Mouse (Mus musculus) forebrain, embryonic 16.5 days (tissue): ENCODE measurements around the gene Yars. TPM values are rescaled to one million over a fixed set of nuclear protein-coding genes. Genes with fewer than 3 reads are reported as not detected.

Experiments
- ATAC-seq: fragments of 200-750 bp; cut with Nextera tagmentation; 2 replicates; pipeline ENCODE4 v1.8.0; 2017; ENCODE audit warnings: mild to moderate bottlenecking, moderate library complexity
- H3K27ac ChIP-seq: fragments of 300-500 bp; sonication (generic); 2 replicates; pipeline ENCODE4 v1.5.1; 2014; ENCODE audit warnings: low read length, control low read depth
- H3K27me3 ChIP-seq: fragments of 300-500 bp; sonication (generic); replicated peaks from 2 replicates; pipeline ENCODE4 v1.6.1; 2014; ENCODE audit warnings: low read length; ENCODE audit not compliant: control insufficient read depth, insufficient read depth
- H3K36me3 ChIP-seq: fragments of 300-500 bp; sonication (generic); 2 replicates; pipeline ENCODE4 v1.6.1; 2014; ENCODE audit not compliant: control insufficient read depth, insufficient read depth
- H3K4me1 ChIP-seq: fragments of 300-500 bp; sonication (generic); replicated peaks from 2 replicates; pipeline ENCODE4 v1.6.1; 2014; ENCODE audit warnings: low read length; ENCODE audit not compliant: control insufficient read depth, insufficient read depth
- H3K4me2 ChIP-seq: fragments of 300-500 bp; sonication (generic); 2 replicates; pipeline ENCODE4 v1.6.1; 2014; ENCODE audit warnings: mild to moderate bottlenecking, low read length, control low read depth
- H3K4me3 ChIP-seq: fragments of 300-500 bp; sonication (generic); replicated peaks from 2 replicates; pipeline ENCODE4 v1.5.1; 2014; ENCODE audit warnings: mild to moderate bottlenecking, low read length, control low read depth
- H3K9ac ChIP-seq: fragments of 300-500 bp; sonication (generic); replicated peaks from 2 replicates; pipeline ENCODE4 v1.6.1; 2014; ENCODE audit warnings: low read depth, low read length, control low read depth
- H3K9me3 ChIP-seq: fragments of 300-500 bp; sonication (generic); 2 replicates; pipeline ENCODE4 v1.6.1; 2016; ENCODE audit warnings: low read length; ENCODE audit not compliant: control insufficient read depth
- WGBS: fragments of 180-500 bp; shearing (Covaris S2); extraction: QIAGEN DNeasy Blood & Tissue Kit; methylation state at CpG from one replicate; pipeline ENCODE4 v1.1.7; 2014; 5-methylcytosine and 5-hydroxymethylcytosine counted together
- polyA plus RNA-seq: library from polyadenylated mRNA; unstranded; fragments of >200 nt; fragmentation: Nextera tagmentation; extraction: Ambion mirVana; gene quantifications from 2 replicates; pipeline ENCODE4 v1.2.1, GENCODE M21; 2015

Yars gene
- polyA plus RNA-seq, 1 experiment from 2014 or later, result 122 TPM

- H3K4me1 ChIP-seq, result peaks cover 6% of the 10 kb centered on the region
- H3K27me3 ChIP-seq, result peaks cover 11% of the 10 kb centered on the region
- H3K9ac ChIP-seq, result no peak overlapping the region
- 96% methylated on average over 3 of the region's 3 CpGs for WGBS
- H3K36me3 ChIP-seq, result no peaks in the 10 kb centered on the region
- no peaks in the 10 kb centered on the region for H3K9me3 ChIP-seq
- H3K27ac ChIP-seq, result no peak overlapping the region
- no peak overlapping the region for H3K4me3 ChIP-seq
- no peak overlapping the region for H3K4me2 ChIP-seq
- no peak for ATAC-seq
Observed at GRCm38 (mm10) chr4:129254571-129254970, 65.0 kb downstream of the Yars start.

DNA sequence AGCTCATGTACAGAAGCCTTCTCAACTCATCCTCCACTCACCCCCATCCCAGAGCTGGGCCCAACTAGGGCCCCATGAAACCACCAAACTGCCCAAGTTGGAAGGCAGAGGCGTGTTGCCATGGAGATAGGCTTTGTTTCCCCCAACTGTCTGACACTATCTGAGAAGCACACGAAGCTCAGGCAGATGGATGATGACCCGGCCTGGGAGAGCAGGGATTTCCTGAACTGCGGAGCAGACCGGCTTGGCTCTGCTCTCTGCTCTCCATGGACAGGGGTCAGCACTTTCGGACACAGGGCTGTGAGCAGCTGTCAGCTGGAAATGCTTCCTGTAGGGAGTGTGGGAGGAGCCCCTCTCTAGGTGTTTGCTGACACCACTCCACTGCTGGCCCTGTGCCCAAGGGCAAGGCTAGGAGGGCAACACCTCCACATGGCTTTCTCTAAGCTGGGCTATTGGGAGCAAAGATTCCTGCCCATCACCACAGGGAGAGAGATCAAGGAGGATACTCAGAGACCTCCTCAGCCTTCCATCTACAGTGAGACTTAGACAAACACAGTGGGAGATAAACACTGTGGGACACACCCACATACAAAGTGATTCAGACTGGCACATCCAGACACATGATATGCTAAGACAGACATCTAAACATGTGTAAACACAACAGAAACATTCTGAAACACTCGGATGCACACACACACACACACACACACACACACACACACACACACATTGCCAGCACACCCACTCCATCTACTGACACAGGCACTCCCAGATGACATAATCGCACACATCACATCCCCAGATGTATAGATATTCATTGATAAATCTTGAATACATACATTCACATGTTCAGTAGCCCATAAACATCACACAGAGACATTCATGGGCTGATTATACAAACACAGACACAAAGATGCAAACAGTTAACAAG is 67.2 kb downstream of the Yars start:
- Histone ChIP-seq H3K4me1 (no peaks in the 10 kb centered on the region; the same call in 1 of the 2 replicates), H3K36me3 (no peaks in the 10 kb centered on the region), H3K27ac (no peak overlapping the region), H3K4me3 (no peak overlapping the region), H3K27me3 (no peaks in the 10 kb centered on the region), H3K4me2 (no peak overlapping the region), H3K9ac (no peak overlapping the region), H3K9me3 (no peaks in the 10 kb centered on the region)
- 28% methylated on average over 8 of the region's 8 CpGs for WGBS
- no peak for ATAC-seq

GRCm38 (mm10) chr4:129259101-129259500 is 69.5 kb downstream of the Yars start:
- H3K4me2 ChIP-seq, result no peak overlapping the region
- ATAC-seq, result no peak
- no peak overlapping the region for H3K4me3 ChIP-seq
- no peak overlapping the region for H3K9ac ChIP-seq
- no peaks in the 10 kb centered on the region for H3K36me3 ChIP-seq
- 52% methylated on average over 4 of the region's 4 CpGs for WGBS
- H3K9me3 ChIP-seq, result no peaks in the 10 kb centered on the region
- no peaks in the 10 kb centered on the region for H3K27me3 ChIP-seq
- no peak overlapping the region for H3K27ac ChIP-seq
- H3K4me1 ChIP-seq, result 0 out of 2 replicates have a peak, but pooled peaks cover 3% of the 10 kb centered on the region

GRCm38 (mm10) chr4:129260678-129261077 is 71.1 kb downstream of the Yars start:
- Histone ChIP-seq H3K4me1 (0 out of 2 replicates have a peak, but pooled peaks cover 3% of the 10 kb centered on the region), H3K27me3 (no peaks in the 10 kb centered on the region), H3K4me3 (no peak overlapping the region), H3K4me2 (no peak overlapping the region), H3K27ac (no peak overlapping the region), H3K9me3 (no peaks in the 10 kb centered on the region), H3K36me3 (no peaks in the 10 kb centered on the region), H3K9ac (no peak overlapping the region)
- 12% methylated on average over 6 of the region's 6 CpGs for WGBS
- no peak for ATAC-seq

GRCm38 (mm10) chr4:129261196-129261595 is 71.6 kb downstream of the Yars start, which contains the start of gene C77080:
Gene C77080 (minus strand): TSS chr4:129261404.
- no peaks in the 10 kb centered on the region for H3K27me3 ChIP-seq
- H3K36me3 ChIP-seq, result no peaks in the 10 kb centered on the region
- no peak within 1 kb of the TSS for H3K4me3 ChIP-seq
- ATAC-seq, result no peak
- H3K4me1 ChIP-seq, result 0 out of 2 replicates have a peak, but pooled peaks cover 3% of the 10 kb centered on the region
- no peak within 1 kb of the TSS for H3K27ac ChIP-seq
- H3K9ac ChIP-seq, result no peak within 1 kb of the TSS
- H3K4me2 ChIP-seq, result no peak within 1 kb of the TSS
- 6% methylated on average over 4 of the region's 4 CpGs for WGBS
- H3K9me3 ChIP-seq, result no peaks in the 10 kb centered on the region

GRCm38 (mm10) chr4:129263225-129264021 is 73.9 kb downstream of the Yars start:
- 45% methylated on average over 19 of the region's 19 CpGs for WGBS
- ATAC-seq, result no peak
- H3K27ac ChIP-seq, result no peak overlapping the region

GRCm38 (mm10) chr4:129266191-129266590 is 76.6 kb downstream of the Yars start:
- Histone ChIP-seq H3K9ac (no peak overlapping the region), H3K36me3 (no peaks in the 10 kb centered on the region), H3K27me3 (no peaks in the 10 kb centered on the region), H3K4me1 (0 out of 2 replicates have a peak, but pooled peaks cover 3% of the 10 kb centered on the region), H3K9me3 (no peaks in the 10 kb centered on the region), H3K4me3 (no peak overlapping the region), H3K27ac (no peak overlapping the region), H3K4me2 (no peak overlapping the region)
- ATAC-seq, result no peak
- 84% methylated on average over 4 of the region's 4 CpGs for WGBS

More at GRCm38 (mm10) chr4:129263225-129264021, 73.9 kb downstream of the Yars start:
- H3K36me3 ChIP-seq, result no peaks in the 10 kb centered on the region
- no peaks in the 10 kb centered on the region for H3K27me3 ChIP-seq
- H3K4me3 ChIP-seq, result no peak overlapping the region
- H3K9ac ChIP-seq, result no peak overlapping the region
- H3K4me2 ChIP-seq, result no peak overlapping the region
- 0 out of 2 replicates have a peak, but pooled peaks cover 3% of the 10 kb centered on the region for H3K4me1 ChIP-seq
- H3K9me3 ChIP-seq, result no peaks in the 10 kb centered on the region

DNA sequence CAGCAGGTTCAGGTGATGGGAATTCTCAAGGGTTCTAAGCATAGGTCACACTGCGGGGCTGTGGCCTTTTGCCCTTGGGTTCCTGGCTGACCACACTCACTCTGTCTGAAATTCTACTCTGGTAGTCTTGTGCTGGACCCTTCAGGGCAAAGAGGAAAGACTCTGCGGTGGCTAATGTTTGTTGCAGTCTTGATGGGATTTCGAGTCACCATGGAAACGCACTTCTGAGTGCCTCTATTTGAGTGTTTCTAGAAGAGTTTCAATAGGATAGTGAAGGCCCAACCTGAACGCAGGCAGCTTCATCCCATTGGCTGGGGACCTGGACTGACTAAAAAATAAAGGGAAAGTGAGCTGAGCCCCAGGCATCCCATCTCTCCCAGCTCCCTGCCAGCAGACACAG is 77.3 kb downstream of the Yars start:
- ATAC-seq, result no peak
- Histone ChIP-seq H3K4me2 (no peak overlapping the region), H3K36me3 (no peaks in the 10 kb centered on the region), H3K4me3 (no peak overlapping the region), H3K9ac (no peak overlapping the region), H3K9me3 (no peaks in the 10 kb centered on the region), H3K27ac (no peak overlapping the region), H3K27me3 (no peaks in the 10 kb centered on the region), H3K4me1 (0 out of 2 replicates have a peak, but pooled peaks cover 3% of the 10 kb centered on the region)
- 56% methylated on average over 5 of the region's 5 CpGs for WGBS

- Histone ChIP-seq H3K4me1 (peaks cover 4% of the 10 kb centered on the region; the same call in 1 of the 2 replicates), H3K27ac (no peak overlapping the region), H3K4me2 (no peak overlapping the region), H3K4me3 (no peak overlapping the region), H3K27me3 (no peaks in the 10 kb centered on the region), H3K9ac (no peak overlapping the region), H3K9me3 (no peaks in the 10 kb centered on the region), H3K36me3 (no peaks in the 10 kb centered on the region)
- ATAC-seq, result no peak
- 71% methylated on average over 1 of the region's 1 CpGs for WGBS
Observed at GRCm38 (mm10) chr4:129268698-129269097, 79.1 kb downstream of the Yars start.
